Mouse (Mus musculus): ENCODE measurements around the gene Tgm1.

Tgm1 gene

DNA sequence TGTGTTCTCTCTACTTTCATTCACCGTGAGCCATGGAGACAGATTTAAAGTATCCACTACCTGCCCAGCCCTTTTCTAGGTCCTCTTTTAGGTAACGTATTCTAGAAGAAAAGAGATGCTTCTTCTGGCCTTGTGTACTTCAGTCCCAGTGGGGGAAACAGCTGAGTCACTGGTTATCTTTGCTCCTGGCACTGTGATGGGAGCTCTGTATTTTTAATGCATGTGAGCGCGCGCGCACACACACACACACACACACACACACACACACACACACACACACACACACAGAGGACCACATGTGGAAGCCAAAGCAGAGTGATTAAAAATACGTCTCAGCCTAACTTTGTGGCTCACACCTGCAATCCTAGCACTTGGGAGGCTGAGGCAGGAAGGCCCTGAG lies 9.7 kb upstream of the Tgm1 start:
- DNase-seq (ENCODE audit: low spot score) = no peak

DNA sequence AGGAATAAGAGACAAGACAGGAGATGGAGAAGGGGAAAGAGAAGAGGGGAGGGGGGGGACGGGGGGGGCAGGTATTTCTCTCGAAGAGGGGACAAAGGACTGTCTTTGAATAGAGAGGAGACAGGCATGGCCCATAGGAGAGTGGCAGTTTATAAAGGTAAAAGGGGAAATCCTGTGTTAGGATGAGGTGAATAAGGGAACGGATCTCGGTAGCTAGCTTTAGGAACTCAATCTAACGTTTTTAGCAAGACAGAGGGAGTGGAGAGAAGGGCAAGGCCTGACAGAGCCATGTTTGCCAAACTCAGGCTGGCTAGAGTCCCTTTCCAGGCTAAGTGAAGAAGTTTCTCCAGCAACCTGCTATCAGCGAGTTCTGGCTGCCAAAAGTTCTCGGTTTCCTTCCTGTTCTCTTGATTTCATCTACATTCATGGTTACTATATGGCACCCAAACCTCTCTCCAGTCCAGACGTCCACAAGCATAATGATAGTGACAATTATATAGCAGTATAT lies 8.8 kb upstream of the Tgm1 start:
- DNase-seq (ENCODE audit: low spot score) = no peak

DNA sequence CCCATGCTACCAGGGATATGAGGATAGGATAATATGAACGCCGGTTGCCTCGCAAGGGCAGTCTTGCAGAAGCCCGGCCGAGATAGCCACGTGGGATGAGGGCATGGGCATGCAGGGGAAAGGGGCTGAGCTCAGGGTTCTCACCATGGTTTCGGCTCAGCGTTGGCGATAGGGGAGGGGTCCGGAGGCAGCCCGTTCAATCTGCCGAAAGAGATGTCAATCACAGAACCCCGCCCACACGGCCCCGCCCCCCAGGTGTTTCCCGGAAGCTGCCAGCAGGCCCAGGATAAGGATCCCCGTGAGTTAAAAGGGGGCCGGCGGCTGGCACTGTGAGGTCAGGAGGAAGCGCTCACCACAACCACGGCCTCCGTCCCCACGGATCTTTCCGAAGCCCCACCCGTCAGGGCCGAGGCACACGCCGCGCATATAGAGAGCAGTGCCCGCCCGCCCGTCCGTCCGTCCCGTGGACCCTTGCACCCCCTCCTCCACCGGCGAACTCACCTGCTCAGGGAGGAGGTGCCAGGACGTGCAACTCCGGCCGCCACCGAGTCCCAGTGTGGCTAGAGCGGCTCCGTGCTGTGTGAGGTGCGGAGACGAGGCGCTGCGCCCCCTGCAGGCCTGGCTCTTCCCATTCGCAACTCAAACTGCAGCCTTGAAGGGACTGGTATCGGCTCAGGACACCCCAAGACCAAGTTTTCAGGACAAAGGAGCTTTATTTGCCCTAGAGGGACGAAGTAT lies 8.1 kb upstream of the Tgm1 start, which contains the start of gene Rabggta:
Gene Rabggta (minus strand): TSS at position 564 of the 738 bp plus-strand sequence.
- DNase-seq (ENCODE audit: low spot score) = peak; percentile 88

DNA sequence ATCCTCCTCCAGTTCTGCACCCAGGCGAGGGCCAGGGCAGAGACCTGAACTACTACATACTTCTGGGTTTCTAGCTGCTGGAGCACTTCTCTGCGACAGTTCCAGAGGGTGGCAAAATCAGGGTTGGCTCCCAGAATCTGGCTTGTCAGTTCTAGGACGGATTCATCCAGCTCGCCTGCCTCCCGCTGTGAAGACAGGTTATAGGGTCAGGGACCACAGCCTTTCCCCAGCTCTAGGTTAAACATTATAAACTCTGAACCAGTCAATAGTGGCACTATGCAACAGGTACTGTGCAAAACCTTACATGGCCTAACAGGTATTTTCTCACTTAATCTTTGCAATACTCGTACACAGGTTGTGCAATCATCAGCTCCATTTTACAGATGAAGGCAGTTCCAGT lies 7.3 kb upstream of the Tgm1 start:
- no peak for DNase-seq (ENCODE audit: low spot score)

GRCm38 (mm10) chr14:55720666-55721065 lies 6.9 kb upstream of the Tgm1 start:
- no peak for DNase-seq (ENCODE audit: low spot score)

GRCm38 (mm10) chr14:55719737-55720136 lies 6.0 kb upstream of the Tgm1 start:
- no peak for DNase-seq (ENCODE audit: low spot score)

GRCm38 (mm10) chr14:55716884-55717283 lies 3.2 kb upstream of the Tgm1 start:
- DNase-seq (ENCODE audit: low spot score) = no peak

GRCm38 (mm10) chr14:55716271-55716670 lies 2.5 kb upstream of the Tgm1 start:
- DNase-seq (ENCODE audit: low spot score) = no peak

DNA sequence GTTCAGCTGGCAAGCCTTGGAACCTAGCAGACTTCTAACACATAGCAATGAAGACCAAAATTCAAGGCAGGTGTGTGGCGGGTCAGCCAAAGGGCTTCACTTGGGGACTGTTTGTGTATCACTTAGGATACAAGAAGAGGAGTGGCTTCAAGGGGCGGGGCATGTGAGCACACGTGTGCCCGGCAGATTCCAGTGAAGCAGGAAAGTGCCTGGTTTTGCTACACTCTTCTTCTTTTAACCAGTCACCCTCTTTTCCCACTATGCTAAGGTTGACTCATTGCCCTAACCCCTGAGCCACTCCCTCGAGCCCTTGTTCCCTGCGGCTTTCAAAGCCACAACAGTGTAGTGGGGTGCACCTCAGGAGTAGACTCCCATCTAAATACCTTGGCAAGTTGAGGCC lies 1.2 kb upstream of the Tgm1 start:
- no peak for DNase-seq (ENCODE audit: low spot score)

DNA sequence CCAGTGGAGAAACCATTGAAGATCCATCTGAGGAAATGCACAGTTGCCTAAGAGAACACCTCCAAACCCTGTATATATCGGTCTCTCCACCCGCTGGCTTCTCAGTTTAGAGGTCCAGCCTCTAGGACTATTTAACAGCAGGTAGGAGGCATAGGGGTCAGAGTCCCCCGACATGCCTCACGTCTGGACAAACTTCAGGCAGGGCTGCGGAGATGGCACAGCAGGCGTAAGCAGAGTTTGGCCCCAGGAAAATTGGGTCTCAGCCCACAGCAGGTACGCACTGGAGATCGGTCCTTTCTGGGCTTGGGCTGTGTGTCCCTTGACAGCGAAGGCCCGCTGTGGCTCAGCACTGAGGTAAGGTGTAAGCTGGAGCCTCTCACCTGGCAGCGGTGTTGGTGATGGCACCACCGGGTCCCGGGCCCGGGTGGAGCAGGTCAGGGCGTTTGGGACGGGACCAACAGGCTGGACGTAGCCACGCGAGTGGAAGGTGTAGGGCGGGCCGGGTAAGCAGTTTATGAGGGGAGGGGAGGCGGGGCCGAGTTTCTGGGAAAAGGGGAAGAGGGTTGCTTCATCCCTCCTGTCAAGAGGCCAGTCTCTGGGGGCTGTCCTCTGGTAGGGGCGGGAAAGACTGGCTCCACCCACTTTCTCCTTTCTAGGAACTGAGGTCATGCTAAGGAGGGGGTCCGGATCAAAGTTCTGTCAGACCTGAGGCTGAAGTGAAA lies 558 bp downstream of the Tgm1 start:
- no peak for DNase-seq (ENCODE audit: low spot score)

DNA sequence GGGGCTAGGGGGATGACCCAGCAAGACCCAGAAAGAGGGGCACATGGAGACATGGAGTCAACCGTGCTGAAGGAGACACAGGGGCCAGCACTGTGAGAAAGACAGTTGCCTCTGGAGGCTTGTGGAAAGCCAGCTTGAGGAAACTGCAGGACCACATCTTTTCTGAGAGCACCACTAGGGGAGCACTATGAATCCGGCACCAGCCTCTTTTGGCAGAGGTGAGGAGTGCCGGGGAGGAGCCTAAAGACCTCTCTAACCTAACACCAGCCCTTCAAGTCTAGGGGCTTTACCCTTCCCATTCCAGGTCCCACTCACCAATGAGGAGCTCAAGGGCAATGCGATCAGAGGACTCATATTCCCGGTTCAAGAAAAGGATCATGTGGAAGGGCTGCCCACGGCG lies 1.9 kb downstream of the Tgm1 start:
- DNase-seq (ENCODE audit: low spot score) = no peak

DNA sequence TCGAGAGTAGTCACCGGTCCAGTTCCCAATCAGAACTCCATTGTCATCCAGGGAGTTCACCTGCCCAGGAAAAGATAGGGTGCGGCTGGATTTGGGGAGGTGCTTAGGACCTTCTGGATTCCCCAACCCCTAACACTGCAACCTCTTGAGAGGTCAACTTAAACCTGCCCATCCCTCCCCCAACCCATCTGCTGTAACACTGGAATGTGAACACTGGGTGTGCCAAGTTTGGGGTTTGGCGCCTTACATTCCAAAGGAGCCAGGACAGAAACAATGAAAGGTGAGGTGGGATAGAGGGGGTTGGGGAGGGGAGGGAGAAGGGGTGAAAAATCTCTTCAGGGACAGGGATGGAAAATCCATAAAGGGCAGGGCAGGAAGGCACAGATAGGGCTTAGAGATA lies 4.2 kb downstream of the Tgm1 start:
- no peak for DNase-seq (ENCODE audit: low spot score)

GRCm38 (mm10) chr14:55707397-55707796 lies 6.3 kb downstream of the Tgm1 start:
- no peak for DNase-seq (ENCODE audit: low spot score)

GRCm38 (mm10) chr14:55706051-55706600 lies 7.6 kb downstream of the Tgm1 start:
- DNase-seq (ENCODE audit: low spot score) = no peak

GRCm38 (mm10) chr14:55702761-55703160 lies 11.0 kb downstream of the Tgm1 start:
- DNase-seq (ENCODE audit: low spot score) = no peak

GRCm38 (mm10) chr14:55701131-55701530 lies 12.6 kb downstream of the Tgm1 start:
- no peak for DNase-seq (ENCODE audit: low spot score)

GRCm38 (mm10) chr14:55697226-55697625 lies 16.5 kb downstream of the Tgm1 start:
- DNase-seq (ENCODE audit: low spot score) = no peak

DNA sequence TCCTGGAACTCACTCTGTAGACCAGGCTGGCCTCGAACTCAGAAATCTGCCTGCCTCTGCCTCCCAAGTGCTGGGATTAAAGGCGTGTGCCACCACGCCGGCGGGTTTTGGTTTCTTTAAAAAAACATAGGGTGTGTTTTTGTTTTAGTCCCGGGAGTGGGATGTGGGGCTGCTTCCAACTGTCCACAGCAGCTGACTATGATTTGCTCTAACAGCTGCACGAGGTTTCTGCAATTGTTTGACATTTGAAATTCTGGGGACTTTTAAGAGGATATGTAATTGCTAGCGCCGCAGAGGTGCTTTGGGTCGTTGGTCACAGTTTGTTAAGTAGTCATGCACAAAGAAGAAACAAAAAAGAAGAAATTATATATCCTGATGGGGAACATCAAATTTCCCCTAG lies 24.3 kb downstream of the Tgm1 start:
- DNase-seq (ENCODE audit: low spot score) = no peak

GRCm38 (mm10) chr14:55682118-55682493 lies 31.6 kb downstream of the Tgm1 start:
- DNase-seq (ENCODE audit: low spot score) = no peak

DNA sequence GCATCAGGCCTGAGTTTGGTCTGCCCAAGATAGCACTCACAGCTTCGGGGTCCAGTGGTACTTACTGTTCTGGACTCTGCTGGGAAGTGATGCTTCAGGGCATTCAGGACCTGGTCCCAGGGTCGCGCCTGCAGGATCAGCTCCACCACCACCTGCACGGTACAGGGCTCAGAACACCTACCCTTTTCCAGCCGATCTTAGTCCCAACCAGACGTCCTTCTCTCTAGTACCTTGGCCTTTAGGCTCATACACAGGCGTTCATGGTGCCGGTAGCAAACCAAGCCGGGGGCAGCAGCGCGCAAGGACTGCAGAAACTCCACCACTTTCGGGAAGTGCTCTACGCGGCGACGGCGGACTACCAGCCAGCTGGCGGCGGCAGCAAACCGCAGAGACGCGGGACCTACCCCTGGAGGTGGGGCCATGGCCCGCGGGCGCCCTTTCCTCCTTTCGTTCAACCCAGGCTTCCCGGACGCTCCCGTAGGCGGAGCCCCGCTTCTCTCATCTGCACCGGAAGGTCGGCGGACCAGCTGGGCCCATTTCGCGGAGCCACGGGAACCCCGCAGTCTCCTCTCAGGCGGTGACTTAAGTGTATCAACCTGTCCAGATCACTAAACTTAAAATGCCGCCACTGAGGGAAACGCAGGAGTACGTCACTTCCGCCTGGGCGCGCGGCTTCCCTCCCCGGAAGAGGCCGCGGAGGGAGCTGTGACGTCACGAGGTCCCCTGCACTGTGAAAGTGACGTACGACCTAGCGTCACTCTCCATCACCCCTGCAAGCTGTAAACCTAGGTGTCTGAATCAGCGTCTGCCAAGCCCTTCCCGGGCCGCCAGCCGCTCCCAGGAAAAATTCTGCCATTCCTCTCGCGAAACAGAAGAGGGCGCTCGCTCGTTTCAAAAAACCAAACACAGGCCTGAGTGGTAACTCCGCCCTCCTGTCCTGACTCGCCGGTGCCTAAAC lies 32.3 kb downstream of the Tgm1 start, which contains the start of gene Tinf2:
Gene Tinf2 (minus strand): TSS at position 661 of the 958 bp plus-strand sequence.
- peak; percentile 96 for DNase-seq (ENCODE audit: low spot score)

DNA sequence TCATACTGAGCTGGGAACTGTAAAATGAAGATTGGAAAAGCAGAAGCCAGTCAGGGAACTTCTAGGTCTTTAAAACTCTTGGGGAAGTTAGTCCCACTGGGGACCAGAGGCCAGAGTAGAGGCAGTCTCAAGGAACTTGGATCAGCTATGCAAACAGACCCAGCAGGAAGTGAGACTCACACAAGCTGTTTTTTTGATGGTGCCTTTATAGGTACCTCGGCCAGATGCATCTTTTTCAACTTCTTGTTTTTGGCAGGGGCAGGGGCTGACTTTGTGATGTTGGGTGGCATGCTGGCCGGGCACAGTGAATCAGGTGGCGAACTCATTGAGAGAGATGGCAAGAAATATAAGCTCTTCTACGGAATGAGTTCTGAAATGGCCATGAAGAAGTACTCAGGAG lies 36.1 kb downstream of the Tgm1 start:
- DNase-seq (ENCODE audit: low spot score) = no peak

DNA sequence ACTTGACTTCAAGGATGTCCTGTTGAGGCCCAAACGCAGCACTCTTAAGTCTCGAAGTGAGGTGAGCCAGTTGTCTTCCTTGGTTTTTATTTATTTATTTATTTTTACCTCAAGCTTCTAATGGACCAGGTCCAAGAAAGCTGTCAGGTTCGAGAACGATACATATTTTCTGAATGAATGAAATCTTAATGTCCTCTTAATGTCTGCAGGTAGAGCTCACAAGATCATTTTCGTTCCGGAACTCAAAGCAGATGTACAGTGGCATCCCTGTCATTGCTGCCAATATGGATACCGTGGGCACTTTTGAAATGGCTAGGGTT lies 41.0 kb downstream of the Tgm1 start:
- no peak for DNase-seq (ENCODE audit: low spot score)

Measured in left cerebral cortex, adult 11 months (tissue).